Mouse (Mus musculus) retina, adult 2 months (tissue): ENCODE data around the gene Dmkn.
"Not testable (repeated sequence)": the region's sequence is repeated elsewhere in the genome, so short reads cannot be mapped to it uniquely, and the experiment has no call there.

Source experiments
- DNase-seq: peaks from one replicate; pipeline ENCODE4 v3.0.0-alpha.2; 2012; ENCODE audit warnings: low read depth, low spot score

Gene Dmkn

GRCm38 (mm10) chr7:30812291-30812807 lies 48.8 kb downstream of the Dmkn start:
- DNase-seq: no peak

- no peak for DNase-seq
Observed at GRCm38 (mm10) chr7:30820131-30820530, 56.6 kb downstream of the Dmkn start.

- no peak for DNase-seq
Observed at GRCm38 (mm10) chr7:30820854-30821445, 57.4 kb downstream of the Dmkn start.

DNA sequence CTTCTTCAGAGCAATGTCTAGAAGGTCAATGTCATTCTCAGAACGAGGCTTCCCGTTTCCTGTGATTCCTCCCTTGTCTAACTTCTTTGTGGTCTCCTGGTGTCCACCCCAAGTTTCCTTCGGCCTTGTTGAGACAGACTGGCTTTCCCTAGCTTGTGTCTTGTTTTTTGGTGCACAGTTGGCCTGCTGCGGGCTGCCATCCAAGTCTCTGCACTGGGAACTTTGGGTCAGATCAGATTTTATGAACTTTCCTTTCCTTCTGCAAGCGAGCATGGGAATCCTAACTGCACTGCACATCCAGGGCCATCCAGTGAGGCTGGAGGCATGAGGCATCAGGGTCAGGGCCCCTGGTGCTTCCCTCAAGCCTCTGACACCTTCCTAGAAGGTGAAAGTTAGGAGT lies 58.0 kb downstream of the Dmkn start:
- no peak for DNase-seq

- DNase-seq: no peak
Observed at GRCm38 (mm10) chr7:30823675-30824074, 60.1 kb downstream of the Dmkn start, which contains the start of gene Ffar2. Gene Ffar2, minus strand, starts transcription at chr7:30823775.

DNA sequence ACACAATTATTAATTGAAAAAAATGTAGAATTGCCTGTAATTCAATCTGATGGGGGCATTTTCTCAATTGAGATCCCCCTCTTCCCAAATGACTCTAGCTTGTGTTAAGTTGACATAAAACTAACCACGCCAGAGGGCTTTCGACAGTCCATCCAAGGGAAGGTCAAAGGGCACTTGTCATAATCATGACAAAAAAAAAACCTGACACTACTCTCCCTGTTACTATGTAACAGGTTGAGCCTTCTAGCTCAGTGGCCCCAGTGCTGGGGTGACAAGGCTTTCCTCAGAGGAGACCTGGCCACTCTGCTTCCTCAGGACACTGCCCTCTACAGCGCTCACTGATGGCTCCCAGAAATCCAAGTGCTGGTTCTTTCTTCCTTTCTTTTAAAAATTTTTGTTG lies 60.8 kb downstream of the Dmkn start:
- DNase-seq: no peak

DNA sequence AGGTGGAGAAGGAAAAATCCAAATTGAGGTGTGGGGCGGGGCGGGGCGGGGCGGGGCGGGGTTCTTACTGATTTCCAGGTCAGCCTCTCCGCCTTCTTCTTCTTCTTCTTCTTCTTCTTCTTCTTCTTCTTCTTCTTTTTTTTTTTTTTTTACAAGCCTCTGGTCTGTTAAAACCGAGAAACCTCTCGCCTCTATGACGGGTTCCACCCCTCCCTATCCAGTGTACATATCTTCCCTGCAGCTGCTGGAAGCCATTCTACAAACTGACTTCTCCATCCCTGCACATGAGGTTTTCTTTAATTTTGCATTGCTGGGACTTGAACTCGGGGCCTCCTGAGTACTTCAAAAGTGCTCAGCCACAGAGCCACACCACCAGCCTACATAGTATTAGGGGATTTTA lies 63.1 kb downstream of the Dmkn start:
- no peak for DNase-seq

DNA sequence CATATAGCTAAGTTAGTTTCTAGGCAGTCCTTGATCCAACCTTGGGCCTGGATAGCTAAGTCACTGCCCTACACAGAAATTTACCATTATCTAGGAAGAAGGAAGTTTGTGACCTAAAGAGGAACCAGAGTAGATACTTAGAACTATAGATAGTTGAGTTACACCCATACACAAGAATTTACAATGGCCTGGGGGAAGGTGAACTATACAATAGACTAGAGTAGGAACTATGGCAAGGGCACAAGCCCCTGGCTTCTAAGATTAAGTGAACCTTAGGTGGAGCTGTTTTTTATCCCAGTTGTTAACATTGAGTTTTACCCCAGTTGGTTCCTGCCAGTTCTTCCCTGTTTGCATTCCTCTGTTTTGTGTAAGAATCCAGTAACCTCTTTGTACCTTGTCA lies 65.3 kb downstream of the Dmkn start:
- not testable (repeated sequence) for DNase-seq

DNA sequence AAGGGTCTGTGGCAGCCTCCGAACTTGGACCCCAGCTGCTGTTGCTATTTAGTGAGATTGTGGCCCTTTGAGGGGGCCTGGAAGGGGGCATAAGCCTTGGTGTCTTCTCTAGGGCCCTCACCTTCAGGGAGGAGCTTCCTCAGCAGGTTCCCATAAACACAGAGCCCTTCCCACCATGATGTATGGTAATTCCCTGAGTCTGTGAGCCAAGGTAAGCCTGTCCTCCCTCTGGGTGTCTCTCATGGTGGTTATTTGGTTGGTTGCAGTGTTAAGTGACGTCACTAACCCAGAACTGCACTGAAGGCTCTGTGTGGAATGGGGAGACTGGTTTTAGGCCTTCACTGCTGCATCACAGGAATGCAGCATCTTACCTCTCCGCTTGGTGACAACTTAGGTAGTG lies 65.9 kb downstream of the Dmkn start:
- no peak for DNase-seq
